Mouse (Mus musculus) hindbrain, embryonic 13.5 days (tissue): Measurements from ENCODE around the gene Plekho1. TPM values are rescaled to one million over a fixed set of nuclear protein-coding genes. Genes with fewer than 3 reads are reported as not detected.
"Not testable (repeated sequence)": the region's sequence is repeated elsewhere in the genome, so short reads cannot be mapped to it uniquely, and the experiment has no call there.

Source experiments
- ATAC-seq: fragments of 200-750 bp; cut with Nextera tagmentation; 2 replicates; pipeline ENCODE4 v1.8.0; 2017; ENCODE audit warnings: moderate TSS enrichment; ENCODE audit not compliant: low FRiP score
- H3K27ac ChIP-seq: fragments of 300-500 bp; sonication (generic); 2 replicates; pipeline ENCODE4 v1.5.1; 2015; ENCODE audit warnings: inconsistent platforms, mild to moderate bottlenecking, moderate library complexity
- H3K27me3 ChIP-seq: fragments of 300-500 bp; sonication (generic); 2 replicates; pipeline ENCODE4 v1.6.1; 2015; ENCODE audit warnings: mild to moderate bottlenecking, inconsistent platforms
- H3K36me3 ChIP-seq: fragments of 300-500 bp; sonication (generic); 2 replicates; pipeline ENCODE4 v1.6.1; 2015; ENCODE audit warnings: mild to moderate bottlenecking, inconsistent platforms
- H3K4me1 ChIP-seq: fragments of 300-500 bp; sonication (generic); replicated peaks from 2 replicates; pipeline ENCODE4 v1.6.1; 2015; ENCODE audit warnings: inconsistent platforms
- H3K4me2 ChIP-seq: fragments of 300-500 bp; sonication (generic); 2 replicates; pipeline ENCODE4 v1.6.1; 2015; ENCODE audit warnings: inconsistent platforms, mild to moderate bottlenecking, moderate library complexity
- H3K4me3 ChIP-seq: fragments of 300-500 bp; sonication (generic); 2 replicates; pipeline ENCODE4 v1.5.1; 2015; ENCODE audit warnings: mild to moderate bottlenecking, inconsistent platforms
- H3K9ac ChIP-seq: fragments of 300-500 bp; sonication (generic); 2 replicates; pipeline ENCODE4 v1.6.1; 2015; ENCODE audit warnings: mild to moderate bottlenecking, inconsistent platforms
- H3K9me3 ChIP-seq: fragments of 300-500 bp; sonication (generic); 2 replicates; pipeline ENCODE4 v1.6.1; 2016; ENCODE audit warnings: inconsistent platforms
- WGBS: fragments of 180-500 bp; shearing (Covaris S2); methylation state at CpG from one replicate; pipeline ENCODE4 v1.1.7; 2015; 5-methylcytosine and 5-hydroxymethylcytosine counted together
- polyA plus RNA-seq: library from polyadenylated mRNA; unstranded; fragments of >200 nt; fragmentation: Nextera tagmentation; extraction: Ambion mirVana; gene quantifications from 2 replicates; pipeline ENCODE4 v1.2.1, GENCODE M21; 2015

The Plekho1 gene
- polyA plus RNA-seq, 1 experiment from 2014 or later, result 65.4 TPM

DNA sequence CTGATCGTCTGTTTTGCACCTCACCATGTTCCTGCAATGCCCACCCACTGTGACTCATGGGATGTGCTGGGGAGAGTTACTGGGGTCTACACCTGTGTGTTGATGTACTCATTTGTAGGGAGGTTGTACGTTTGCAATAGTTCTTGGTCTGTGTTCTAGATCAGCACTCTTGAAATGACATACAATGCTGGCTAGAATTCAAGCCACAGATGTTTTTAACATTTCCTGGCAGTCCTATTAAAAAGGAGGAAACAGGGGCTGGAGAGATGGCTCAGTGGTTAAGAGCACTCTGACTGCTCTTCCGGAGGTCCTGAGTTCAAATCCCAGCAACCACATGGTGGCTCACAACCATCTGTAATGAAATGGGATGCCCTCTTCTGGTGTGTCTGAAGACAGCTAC lies 42.3 kb downstream of the Plekho1 start:
- Histone ChIP-seq H3K27me3 (no peaks in the 10 kb centered on the region), H3K36me3 (no peaks in the 10 kb centered on the region), H3K4me2 (no peak overlapping the region), H3K27ac (peak overlapping the region; percentile 99), H3K9ac (no peak overlapping the region), H3K4me1 (peaks cover 13% of the 10 kb centered on the region; the same call in 1 of the 2 replicates), H3K9me3 (no peaks in the 10 kb centered on the region), H3K4me3 (no peak overlapping the region)
- 53% methylated on average over 3 of the region's 3 CpGs for WGBS
- ATAC-seq, result no peak

DNA sequence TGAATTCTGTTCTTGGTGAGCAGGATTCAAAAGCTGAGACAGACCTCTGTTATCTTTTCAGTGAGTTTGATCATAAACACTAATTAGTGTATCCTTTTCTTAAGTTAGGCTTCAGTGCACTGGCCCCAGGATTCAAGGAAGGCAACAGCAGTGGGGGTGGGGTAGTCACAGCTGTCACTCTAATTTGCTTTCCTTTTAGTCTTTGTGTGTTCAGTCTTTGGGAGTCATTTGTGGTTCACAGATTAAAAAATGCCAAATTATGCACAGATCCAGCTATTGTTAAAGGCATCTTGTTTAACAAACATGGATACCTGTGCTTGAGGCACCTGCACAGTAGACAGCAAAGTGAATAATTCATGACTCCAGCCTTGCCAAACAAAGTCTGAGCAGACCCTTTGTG lies 42.8 kb downstream of the Plekho1 start:
- no peak overlapping the region for H3K4me3 ChIP-seq
- H3K9ac ChIP-seq, result no peak overlapping the region
- peaks cover 13% of the 10 kb centered on the region; the same call in 1 of the 2 replicates for H3K4me1 ChIP-seq
- H3K9me3 ChIP-seq, result no peaks in the 10 kb centered on the region
- peak overlapping the region; percentile 99 for H3K27ac ChIP-seq
- H3K36me3 ChIP-seq, result no peaks in the 10 kb centered on the region
- H3K4me2 ChIP-seq, result no peak overlapping the region
- H3K27me3 ChIP-seq, result no peaks in the 10 kb centered on the region
- no peak for ATAC-seq

DNA sequence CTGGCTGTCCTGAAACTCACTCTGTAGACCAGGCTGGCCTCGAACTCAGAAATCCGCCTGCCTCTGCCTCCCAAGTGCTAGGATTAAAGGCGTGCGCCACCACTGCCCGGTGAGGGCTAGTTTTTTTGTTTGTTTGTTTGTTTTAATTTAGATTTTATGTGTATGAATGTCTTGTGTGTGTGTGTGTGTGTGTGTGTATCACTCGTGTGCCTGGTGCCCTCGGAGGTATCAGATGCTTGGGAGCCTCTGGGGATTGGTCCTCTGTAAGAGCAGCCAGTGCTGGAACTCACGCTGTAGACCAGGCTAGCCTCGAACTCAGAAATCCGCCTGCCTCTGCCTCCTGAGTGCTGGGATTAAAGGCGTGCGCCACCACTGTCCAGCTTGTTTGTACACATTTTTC lies 44.2 kb downstream of the Plekho1 start:
- H3K4me2 ChIP-seq, result peak overlapping the region; percentile 68
- H3K9ac ChIP-seq, result peak overlapping the region; percentile 72
- peaks cover 13% of the 10 kb centered on the region; the same call in 1 of the 2 replicates for H3K4me1 ChIP-seq
- not testable (repeated sequence) for H3K9me3 ChIP-seq, H3K36me3 ChIP-seq, H3K27me3 ChIP-seq
- H3K4me3 ChIP-seq, result peak overlapping the region; percentile 48
- 74% methylated on average over 12 of the region's 12 CpGs for WGBS
- peak overlapping the region; percentile 99 for H3K27ac ChIP-seq
- ATAC-seq, result peak; percentile 25

DNA sequence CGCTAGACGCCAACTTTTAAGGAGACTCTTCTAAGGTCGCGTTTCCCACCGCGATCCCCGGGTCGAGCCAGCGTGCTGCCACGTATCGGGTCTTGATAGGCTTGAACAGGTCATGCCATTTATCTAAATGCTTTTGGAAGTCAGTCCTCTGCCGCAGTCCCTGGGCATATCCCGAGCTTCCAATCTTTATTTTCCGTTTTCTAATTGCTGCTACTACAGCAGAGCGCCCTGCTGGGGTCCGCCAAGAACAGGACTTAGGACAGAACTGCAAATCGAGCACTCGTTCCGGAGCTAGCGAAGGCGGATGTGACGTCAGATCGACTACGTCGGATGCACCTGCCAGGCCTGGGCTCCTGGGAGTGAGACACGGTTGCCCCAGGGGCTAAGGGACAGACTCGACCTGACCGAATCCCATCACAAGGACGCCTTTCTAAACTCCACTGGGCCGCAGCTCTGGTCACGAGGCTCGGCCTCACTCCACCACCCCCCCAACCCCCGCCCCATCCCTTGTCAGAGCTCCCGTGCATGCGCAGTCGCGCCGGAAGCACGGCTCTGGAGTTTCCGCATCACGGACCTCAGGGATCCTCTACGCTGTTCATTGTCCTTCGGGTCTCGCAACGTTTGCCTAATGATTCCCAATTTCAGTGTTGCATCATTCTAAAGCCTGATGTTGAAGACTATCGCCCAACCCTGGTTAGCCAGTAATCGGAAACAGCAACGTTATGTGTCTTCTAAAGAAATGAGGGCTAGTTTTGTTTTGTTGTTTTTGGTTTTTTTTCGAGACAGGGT lies 44.8 kb downstream of the Plekho1 start:
- peak overlapping the region; percentile 48 for H3K4me3 ChIP-seq
- peak; percentile 97 for ATAC-seq
- WGBS, result 1% methylated on average over 49 of the region's 49 CpGs

DNA sequence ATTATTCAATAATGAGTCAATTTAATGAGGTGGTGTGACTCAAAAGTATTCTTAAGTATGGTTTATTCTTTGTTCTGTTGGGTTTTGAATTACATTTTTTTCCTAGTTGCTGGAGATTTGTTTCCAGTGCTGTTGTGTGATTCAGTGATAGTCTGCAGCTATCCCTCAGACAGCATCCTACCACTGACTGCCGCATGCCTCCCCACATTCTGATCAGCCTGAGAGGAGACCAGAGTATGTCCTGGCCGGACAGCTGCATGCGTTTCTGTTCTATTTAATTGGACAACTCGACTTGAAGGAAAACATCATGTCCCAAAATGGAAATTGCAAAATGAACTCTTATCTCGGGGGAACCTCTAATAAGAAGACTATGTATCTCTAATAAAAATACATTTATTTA lies 47.5 kb downstream of the Plekho1 start:
- Histone ChIP-seq H3K4me1 (peaks cover 11% of the 10 kb centered on the region; the same call in 1 of the 2 replicates), H3K9me3 (no peaks in the 10 kb centered on the region), H3K27ac (no peak overlapping the region), H3K27me3 (no peaks in the 10 kb centered on the region), H3K36me3 (peaks cover 16% of the 10 kb centered on the region), H3K4me2 (no peak overlapping the region), H3K4me3 (no peak overlapping the region), H3K9ac (no peak overlapping the region)
- ATAC-seq, result no peak
- 94% methylated on average over 5 of the region's 5 CpGs for WGBS

More for the DNA sequence above, 44.8 kb downstream of the Plekho1 start:
- H3K4me2 ChIP-seq, result peak overlapping the region; percentile 68
- peak overlapping the region; percentile 99 for H3K27ac ChIP-seq
- no peaks in the 10 kb centered on the region for H3K9me3 ChIP-seq
- peak overlapping the region; percentile 72 for H3K9ac ChIP-seq
- peaks cover 13% of the 10 kb centered on the region; the same call in 1 of the 2 replicates for H3K4me1 ChIP-seq
- H3K36me3 ChIP-seq, result peaks cover 1% of the 10 kb centered on the region
- H3K27me3 ChIP-seq, result no peaks in the 10 kb centered on the region

DNA sequence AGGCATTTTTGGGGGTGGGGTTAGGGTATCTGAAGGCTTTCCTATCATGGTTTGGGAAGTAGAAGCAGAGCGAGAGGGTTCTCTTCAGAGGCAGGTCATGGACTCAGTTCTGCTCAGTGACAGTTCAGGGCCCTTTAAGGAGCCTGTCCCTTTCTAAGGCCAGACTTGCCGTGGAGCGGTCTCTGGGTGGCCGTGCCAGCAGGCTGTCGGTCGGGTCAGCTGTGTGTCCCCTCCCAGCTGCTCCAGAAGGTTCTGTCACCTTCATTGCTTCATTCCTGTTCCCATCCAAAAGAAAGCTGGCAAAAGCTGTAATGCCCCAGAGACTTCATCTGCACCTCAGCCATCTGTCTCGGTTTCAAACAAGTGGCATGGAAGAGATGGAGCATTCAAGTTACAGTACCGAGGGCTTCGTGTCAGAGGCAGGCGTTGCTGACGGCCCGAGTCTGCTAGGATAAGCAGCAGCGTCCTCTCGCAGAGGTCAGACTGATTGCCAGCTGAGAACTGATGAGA lies 50.0 kb downstream of the Plekho1 start:
- no peak overlapping the region for H3K27ac ChIP-seq
- H3K36me3 ChIP-seq, result peaks cover 40% of the 10 kb centered on the region
- WGBS, result 68% methylated on average over 14 of the region's 14 CpGs
- no peak for ATAC-seq
- H3K9me3 ChIP-seq, result no peaks in the 10 kb centered on the region
- H3K9ac ChIP-seq, result peak overlapping the region; percentile 29; the same call in 1 of the 2 replicates
- H3K4me2 ChIP-seq, result no peak overlapping the region
- H3K4me3 ChIP-seq, result no peak overlapping the region
- no peaks in the 10 kb centered on the region for H3K27me3 ChIP-seq
- no peaks in the 10 kb centered on the region for H3K4me1 ChIP-seq

DNA sequence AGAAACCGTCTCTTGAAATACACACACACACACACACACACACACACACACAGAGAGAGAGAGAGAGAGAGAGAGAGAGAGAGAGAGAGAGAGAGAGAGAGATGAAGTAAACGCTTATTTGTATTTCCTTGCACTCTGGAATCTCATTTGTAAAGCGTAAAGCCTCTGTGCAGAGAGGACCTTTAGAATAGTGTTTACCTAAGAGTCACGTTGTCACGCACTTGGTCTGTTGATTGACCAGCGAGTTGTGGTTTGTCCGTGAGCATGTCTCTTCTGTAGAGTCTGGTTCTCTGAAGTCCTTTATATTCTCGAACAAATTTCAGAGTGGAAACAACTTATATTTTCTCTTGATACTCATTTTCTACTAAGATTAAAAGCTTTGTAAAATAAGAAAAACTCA lies 51.1 kb downstream of the Plekho1 start:
- Histone ChIP-seq H3K4me1 (no peaks in the 10 kb centered on the region), H3K9ac (no peak overlapping the region), H3K27ac (no peak overlapping the region), H3K9me3 (no peaks in the 10 kb centered on the region), H3K27me3 (no peaks in the 10 kb centered on the region), H3K4me2 (no peak overlapping the region), H3K4me3 (no peak overlapping the region), H3K36me3 (peaks cover 50% of the 10 kb centered on the region)
- ATAC-seq, result no peak
- 90% methylated on average over 8 of the region's 8 CpGs for WGBS

DNA sequence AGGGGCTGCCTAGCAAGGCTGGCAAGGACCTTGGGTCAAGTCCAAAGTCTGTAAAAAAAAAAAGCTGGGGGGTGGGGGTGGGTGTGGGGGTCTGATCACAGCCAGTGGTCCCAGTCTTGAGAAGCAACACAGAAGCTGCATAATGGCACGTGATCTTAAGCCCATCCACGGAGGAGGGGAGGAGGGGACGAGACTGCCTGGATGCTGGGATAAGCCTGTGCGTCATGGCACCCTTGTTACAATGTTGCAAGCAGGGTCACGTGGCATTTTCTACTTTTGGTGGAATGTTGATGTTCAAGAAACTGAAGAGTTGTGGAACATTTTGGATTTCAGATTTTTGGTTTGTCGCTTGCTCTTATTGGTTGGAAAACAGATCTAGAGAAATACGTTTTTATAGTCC lies 52.6 kb downstream of the Plekho1 start:
- no peak overlapping the region for H3K4me3 ChIP-seq
- H3K9ac ChIP-seq, result no peak overlapping the region
- no peak overlapping the region for H3K27ac ChIP-seq
- no peaks in the 10 kb centered on the region for H3K4me1 ChIP-seq
- H3K4me2 ChIP-seq, result no peak overlapping the region
- H3K9me3 ChIP-seq, result no peaks in the 10 kb centered on the region
- peaks cover 65% of the 10 kb centered on the region for H3K36me3 ChIP-seq
- H3K27me3 ChIP-seq, result no peaks in the 10 kb centered on the region
- 93% methylated on average over 7 of the region's 7 CpGs for WGBS
- ATAC-seq, result no peak

DNA sequence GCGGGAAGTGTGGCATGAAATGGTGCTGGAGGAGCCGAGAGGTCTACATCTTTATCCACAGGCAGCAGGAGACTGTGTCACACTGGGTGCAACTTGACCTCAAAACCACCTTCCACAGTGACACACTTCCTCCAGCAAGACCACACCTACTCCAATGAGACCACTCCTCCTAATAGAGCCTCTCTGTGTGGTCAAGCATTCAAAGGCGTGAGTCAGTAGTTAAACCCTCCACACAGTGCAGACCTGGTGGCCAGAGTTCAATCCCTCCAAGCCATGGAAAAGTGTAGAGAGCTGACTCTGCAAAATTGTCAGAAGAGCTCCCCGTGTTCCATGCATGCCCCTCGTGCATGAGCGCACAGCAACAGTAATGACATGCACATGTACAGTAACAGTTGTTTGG lies 53.1 kb downstream of the Plekho1 start:
- WGBS, result 84% methylated on average over 6 of the region's 6 CpGs
- ATAC-seq, result no peak
- Histone ChIP-seq H3K36me3 (peaks cover 70% of the 10 kb centered on the region), H3K4me3 (no peak overlapping the region), H3K4me1 (no peaks in the 10 kb centered on the region), H3K4me2 (no peak overlapping the region), H3K27ac (no peak overlapping the region), H3K27me3 (no peaks in the 10 kb centered on the region), H3K9ac (no peak overlapping the region), H3K9me3 (no peaks in the 10 kb centered on the region)

DNA sequence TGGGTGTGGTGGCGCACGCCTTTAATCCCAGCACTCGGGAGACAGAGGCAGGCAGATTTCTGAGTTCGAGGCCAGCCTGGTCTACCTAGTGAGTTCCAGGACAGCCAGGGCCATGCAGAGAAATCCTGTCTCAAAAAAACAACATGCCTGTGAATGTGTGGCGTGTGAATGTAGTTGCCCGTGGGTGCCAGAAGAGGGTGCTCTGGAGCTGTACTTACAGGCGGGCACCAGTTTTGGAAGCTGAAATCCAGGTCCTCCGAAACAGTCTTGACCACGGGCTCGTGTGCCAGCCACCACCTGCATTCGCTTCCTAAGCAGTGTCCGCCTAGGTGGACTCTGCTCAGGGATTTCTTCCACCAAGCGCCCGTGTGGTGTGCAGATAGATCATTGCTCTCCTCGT lies 57.0 kb downstream of the Plekho1 start:
- H3K4me3 ChIP-seq, result no peak overlapping the region
- no peaks in the 10 kb centered on the region for H3K9me3 ChIP-seq
- H3K27me3 ChIP-seq, result no peaks in the 10 kb centered on the region
- no peak overlapping the region for H3K4me2 ChIP-seq
- no peak overlapping the region for H3K27ac ChIP-seq
- no peak for ATAC-seq
- peaks cover 88% of the 10 kb centered on the region for H3K36me3 ChIP-seq
- no peaks in the 10 kb centered on the region for H3K4me1 ChIP-seq
- no peak overlapping the region for H3K9ac ChIP-seq
- WGBS, result 95% methylated on average over 15 of the region's 15 CpGs

Other genes starting within 250 kb of the Plekho1 start
- gene Tars2, start 235.8 kb downstream of the Plekho1 start, polyA plus RNA-seq, result 41.0 and 44.9 TPM in 2 replicates
- gene Rprd2, start 177.1 kb downstream of the Plekho1 start, polyA plus RNA-seq, result 23.8 and 24.4 TPM in 2 replicates
- gene Prpf3, start 140.1 kb downstream of the Plekho1 start, polyA plus RNA-seq, result 36.6 and 39.7 TPM in 2 replicates
- gene Mrps21, start 124.5 kb downstream of the Plekho1 start, polyA plus RNA-seq, result 331 and 342 TPM in 2 replicates
- 3.1 and 4.3 TPM in 2 replicates for gene Ciart, start 113.8 kb downstream of the Plekho1 start, polyA plus RNA-seq
- 19.4 and 21.2 TPM in 2 replicates for gene BC028528, start 104.0 kb downstream of the Plekho1 start, polyA plus RNA-seq
- gene Aph1a, start 102.0 kb downstream of the Plekho1 start, polyA plus RNA-seq, result 32.4 and 40.8 TPM in 2 replicates
- 6.5 and 10.9 TPM in 2 replicates for gene Car14, start 91.3 kb downstream of the Plekho1 start, polyA plus RNA-seq
- gene Anp32e, start 66.8 kb downstream of the Plekho1 start, polyA plus RNA-seq, result 167 and 175 TPM in 2 replicates
- gene Vps45, start 62.5 kb upstream of the Plekho1 start, polyA plus RNA-seq, result 62.9 and 64.0 TPM in 2 replicates
- 11.0 and 13.6 TPM in 2 replicates for gene Otud7b, start 108.5 kb upstream of the Plekho1 start, polyA plus RNA-seq
- 11.5 and 12.8 TPM in 2 replicates for gene Mtmr11, start 166.0 kb upstream of the Plekho1 start, polyA plus RNA-seq
- 149 and 151 TPM in 2 replicates for gene Sf3b4, start 176.3 kb upstream of the Plekho1 start, polyA plus RNA-seq
- gene Sv2a, start 185.2 kb upstream of the Plekho1 start, polyA plus RNA-seq, result 84.0 and 88.7 TPM in 2 replicates
- gene Bola1, start 223.7 kb upstream of the Plekho1 start, polyA plus RNA-seq, result 64.0 and 65.6 TPM in 2 replicates
- 1.0 TPM in 1 of 2 replicates, not detected in the other for gene Hist2h2ab, start 223.9 kb upstream of the Plekho1 start, polyA plus RNA-seq
- gene Hist2h2ac, start 224.9 kb upstream of the Plekho1 start, polyA plus RNA-seq, result 3.1 and 3.6 TPM in 2 replicates
- gene Hist2h2be, start 225.1 kb upstream of the Plekho1 start, polyA plus RNA-seq, result 4.3 TPM in 2 replicates
- 4.1 and 5.3 TPM in 2 replicates for gene Hist2h3c2, start 243.1 kb upstream of the Plekho1 start, polyA plus RNA-seq
- 64.9 and 67.2 TPM in 2 replicates for gene Hist2h2aa2, start 244.3 kb upstream of the Plekho1 start, polyA plus RNA-seq
- gene Hist2h2aa1, start 249.5 kb upstream of the Plekho1 start, polyA plus RNA-seq, result 15.6 and 29.2 TPM in 2 replicates